Mouse (Mus musculus): ENCODE measurements around the gene Fcrlb. TPM values are rescaled to one million over a fixed set of nuclear protein-coding genes. Genes with fewer than 3 reads are reported as not detected.

Fcrlb gene
- total RNA-seq, 2 experiments from 2014 or later: not detected

DNA sequence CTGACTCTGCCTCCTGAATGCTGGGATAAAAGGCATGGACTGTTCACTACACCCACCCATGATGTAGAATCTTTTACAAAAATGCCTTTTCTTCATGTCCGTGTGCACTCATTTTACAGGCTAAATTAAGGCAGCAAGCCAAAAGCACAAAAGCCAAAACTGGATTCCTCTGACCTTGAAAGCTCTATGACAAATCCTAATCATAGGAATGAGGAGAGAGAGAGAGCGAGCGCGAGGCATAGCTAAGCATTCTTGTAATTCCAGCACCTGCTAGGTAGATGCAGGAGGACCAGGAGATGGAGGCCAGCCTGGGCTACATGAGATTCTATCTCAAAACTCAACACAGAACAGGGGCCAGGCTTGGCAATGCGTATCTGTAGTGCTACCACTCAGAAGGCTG is 35.8 kb downstream of the Fcrlb start:
- no peak for DNase-seq (ENCODE audit: low spot score)
- intact Hi-C loops (cut with DNase I): no loop called here

DNA sequence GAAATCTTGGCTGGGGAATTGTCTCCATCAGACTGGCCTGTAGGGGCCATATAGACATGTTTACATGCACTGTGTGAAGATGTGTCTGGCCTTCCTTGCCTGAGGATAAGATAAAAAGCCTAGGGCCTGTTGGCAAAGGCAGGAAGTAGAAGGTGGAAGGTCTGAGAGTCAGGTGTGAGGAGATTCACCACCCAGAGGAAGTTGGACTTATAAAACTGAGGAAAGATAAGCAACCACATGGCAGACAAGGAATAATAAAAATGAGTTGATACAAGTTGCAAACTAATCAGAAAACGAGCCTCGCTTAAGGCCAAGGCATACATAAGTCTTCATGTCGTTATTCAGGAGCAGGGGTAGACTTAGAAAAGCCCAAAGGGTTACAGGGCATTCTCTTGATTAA is 37.1 kb downstream of the Fcrlb start:
- intact Hi-C loops (cut with DNase I): no loop called here
- DNase-seq (ENCODE audit: low spot score): no peak

DNA sequence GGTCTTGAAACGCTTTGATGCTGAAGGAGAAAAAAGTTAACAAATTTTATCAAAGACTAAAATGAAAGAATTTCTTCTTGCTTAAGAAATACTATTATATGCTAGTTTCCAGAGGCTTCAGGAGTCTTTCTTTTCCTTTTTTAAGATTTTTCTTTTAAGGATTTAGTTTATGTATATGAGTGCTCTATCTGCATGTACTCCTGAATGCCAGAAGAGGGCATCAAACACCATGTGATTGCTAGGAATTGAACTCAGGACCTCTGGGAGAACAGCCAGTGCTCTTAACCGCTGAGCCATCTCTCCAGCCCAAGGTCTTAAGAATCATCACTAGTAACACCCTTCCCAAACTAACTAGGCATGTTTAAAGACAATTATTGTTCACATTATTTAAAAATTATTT is 40.8 kb downstream of the Fcrlb start:
- no peak for DNase-seq (ENCODE audit: low spot score)
- intact Hi-C loops (cut with DNase I): no loop called here

DNA sequence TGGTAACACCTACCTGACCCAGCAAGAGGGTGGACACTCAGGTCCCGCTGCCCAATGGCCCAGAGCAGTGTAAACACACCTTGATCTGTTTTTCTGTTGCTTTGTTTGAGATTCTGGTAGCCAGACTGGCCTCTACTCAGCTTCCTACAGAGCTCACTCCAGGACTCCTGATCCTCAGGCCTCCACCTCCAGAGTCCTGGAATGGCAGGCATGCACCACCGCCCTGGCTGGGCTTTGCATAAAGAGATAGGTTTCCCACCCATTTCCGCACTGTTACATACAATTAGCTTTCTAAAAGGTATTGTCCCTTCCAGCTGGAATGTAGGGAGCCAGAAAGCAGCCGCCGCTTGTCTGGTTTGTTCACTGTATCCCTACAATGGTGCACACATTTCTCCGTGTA is 41.3 kb downstream of the Fcrlb start:
- intact Hi-C loops (cut with DNase I): no loop called here
- DNase-seq (ENCODE audit: low spot score): no peak

DNA sequence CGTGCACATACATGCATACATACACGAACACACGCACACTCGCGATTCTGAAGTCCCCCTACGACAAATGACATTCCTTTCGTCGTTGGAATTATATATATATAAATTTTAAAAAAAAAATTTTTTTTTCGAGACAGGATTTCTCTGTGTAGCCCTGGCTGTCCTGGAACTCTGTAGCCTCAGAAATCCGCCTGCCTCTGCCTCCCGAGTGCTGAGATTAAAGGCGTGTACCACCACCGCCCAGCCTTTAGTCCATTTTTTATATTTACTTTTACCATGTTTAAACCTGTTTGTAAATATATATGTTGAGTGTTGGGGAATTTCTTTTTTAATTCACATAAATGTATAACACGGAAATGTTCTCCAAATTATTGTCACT is 43.8 kb downstream of the Fcrlb start:
- no peak for DNase-seq (ENCODE audit: low spot score)
- intact Hi-C loops (cut with DNase I): loop anchor here (2.0 kb wide), 1 partner anchor 16 kb away; the partner anchor contains the start of genes Dusp12 and Gm26620

DNA sequence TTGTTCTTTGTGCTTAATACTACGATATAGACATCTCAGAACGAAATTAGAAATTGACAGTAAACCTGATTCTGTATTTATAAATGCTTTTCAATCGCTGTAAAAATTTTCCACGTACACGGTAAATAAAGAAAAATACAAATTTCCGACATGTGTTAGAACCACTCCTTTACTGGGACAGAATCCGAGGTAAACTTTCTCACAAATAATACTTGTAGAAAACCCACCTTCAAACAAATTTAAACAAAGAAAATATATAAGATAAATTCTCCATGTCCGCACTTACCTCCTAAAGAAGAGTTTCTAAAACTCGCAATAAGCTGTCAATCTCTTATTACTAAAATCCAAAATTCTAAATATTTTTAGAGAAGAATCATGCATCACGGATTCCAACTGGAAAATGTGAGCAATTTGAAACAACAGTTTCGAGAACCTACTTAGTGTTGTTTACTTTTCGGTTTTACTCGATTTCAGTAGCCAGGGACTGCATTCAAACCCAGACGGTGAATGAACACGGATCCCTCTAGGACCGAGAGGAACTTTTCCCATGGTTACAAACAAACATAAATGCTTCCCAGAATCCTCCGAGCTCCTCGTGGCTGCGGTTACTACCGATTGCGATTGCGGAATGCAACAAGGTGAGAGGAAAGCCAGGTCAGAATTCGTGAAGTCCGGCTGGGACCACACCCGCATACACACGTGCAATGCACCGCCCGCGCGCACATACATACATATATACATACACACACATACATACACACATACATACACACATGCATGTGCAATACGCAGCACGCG is 44.4 kb downstream of the Fcrlb start:
- intact Hi-C loops (cut with DNase I): loop anchor here (2.0 kb wide), 1 partner anchor 16 kb away; the partner anchor contains the start of genes Dusp12 and Gm26620
- DNase-seq (ENCODE audit: low spot score): peak; percentile 26

DNA sequence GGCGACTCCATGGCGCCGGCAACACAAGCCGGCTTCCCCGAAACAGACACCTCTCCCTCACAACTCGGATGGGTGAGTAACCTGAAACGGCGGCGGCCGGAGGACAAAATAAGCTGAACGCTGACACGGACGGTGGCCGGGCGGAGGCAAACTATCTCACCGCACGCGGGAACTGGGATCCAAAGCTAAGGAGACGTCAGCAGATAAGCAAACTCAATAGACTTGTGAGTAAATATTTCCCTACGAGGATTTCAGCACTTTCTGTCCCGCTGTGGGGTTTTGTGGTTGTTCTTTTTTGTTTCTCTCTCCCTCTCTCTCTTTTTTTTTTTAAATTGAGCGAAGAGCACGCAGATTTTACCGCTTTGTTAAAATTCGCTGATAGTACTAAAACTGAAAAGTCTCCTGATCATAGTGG is 45.0 kb downstream of the Fcrlb start, which contains the start of gene Atf6:
Atf6 (minus strand) TSS at position 81 of the 415 bp plus-strand sequence.
- intact Hi-C loops (cut with DNase I): loop anchor here (2.0 kb wide), 1 partner anchor 17 kb away; the partner anchor contains the start of genes Dusp12 and Gm26620
- DNase-seq (ENCODE audit: low spot score): peak; percentile 88

DNA sequence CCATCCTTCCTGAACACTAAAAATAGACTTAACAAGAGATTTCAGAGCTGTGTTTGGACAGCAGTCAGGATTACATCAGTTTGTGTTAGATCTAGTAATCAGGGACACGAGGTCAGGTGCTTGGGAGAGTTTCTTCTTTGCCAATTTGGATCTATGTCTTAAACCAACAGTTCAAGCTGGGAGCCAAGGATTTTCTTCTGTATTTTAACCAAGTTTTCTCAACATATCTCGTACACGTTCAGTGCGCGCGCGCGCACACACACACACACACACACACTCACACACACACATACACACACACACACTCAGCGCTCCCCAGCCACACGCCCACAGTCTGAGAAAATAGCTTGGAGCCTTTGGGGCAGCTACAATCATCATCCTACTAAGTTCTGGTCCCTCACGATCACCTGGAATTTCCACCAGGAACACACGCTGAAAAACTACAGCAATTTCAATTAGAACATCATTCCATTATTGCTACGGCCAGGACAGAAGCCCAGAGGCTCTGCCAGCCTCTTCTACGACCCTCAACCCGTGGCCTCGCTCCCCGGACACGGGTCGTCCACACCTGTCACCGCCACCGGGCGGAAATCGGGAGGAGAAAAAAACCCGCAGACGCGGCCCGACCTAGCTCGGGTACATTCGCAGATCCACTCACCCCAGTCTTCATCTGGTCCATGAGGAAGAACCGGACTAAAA is 45.6 kb downstream of the Fcrlb start:
- no peak for DNase-seq (ENCODE audit: low spot score)
- intact Hi-C loops (cut with DNase I): no loop called here

DNA sequence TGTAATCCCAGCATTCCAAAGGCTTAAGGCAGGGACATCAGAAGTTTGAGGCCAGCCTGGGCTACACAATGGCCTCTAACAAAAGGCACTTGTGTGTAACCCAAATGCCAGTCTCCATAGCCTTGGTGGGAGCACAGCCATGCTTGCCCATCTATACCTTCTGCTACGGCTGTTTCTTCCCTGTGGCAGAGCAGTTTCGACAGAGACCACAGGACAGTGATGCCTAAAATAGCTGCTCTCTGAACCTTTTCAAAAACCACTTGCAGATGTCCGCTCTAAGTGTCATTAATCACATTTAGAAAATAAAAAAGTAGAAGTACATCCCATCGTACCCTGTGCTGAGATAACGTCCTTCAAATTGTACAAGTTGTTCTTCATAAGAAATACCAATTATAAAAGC is 47.3 kb downstream of the Fcrlb start:
- intact Hi-C loops (cut with DNase I): no loop called here
- no peak for DNase-seq (ENCODE audit: low spot score)

DNA sequence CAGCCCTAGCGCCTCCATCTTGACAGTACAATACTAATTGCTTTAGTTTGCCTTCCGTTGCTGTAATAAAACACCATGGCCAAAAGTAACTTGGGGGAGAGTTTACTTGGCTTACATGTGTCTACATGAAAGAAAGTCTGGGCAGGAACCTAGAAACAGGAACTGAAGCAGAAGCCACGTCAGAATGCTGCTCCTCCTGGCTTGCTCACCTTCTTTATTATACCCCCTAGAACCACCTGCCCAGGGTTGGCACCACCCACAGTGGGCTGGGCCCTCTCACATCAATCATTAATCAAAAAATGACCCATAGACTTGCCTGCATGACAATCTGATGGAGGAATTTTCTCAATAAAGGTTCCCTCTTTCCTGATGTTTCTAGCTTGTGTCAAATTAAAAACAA is 48.0 kb downstream of the Fcrlb start:
- intact Hi-C loops (cut with DNase I): no loop called here
- DNase-seq (ENCODE audit: low spot score): no peak

DNA sequence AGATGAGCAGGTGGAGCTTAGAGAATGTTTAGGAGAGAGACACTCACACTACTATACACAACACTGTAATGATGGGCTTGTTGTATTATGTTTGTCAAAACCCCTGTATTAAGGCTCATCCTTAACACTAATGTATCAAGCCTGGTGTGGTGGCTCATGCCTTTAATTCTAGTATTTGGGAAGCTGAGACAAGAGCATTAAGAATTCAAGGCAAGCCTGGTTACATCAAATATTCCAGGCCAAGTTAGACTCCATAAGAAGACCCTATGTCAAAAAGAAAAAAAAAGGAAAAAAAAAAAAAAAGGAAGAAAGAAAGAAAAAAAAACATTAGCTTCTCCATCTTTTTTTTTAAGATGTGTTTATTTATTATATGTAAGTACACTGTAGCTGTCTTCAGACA is 48.5 kb downstream of the Fcrlb start:
- no peak for DNase-seq (ENCODE audit: low spot score)
- intact Hi-C loops (cut with DNase I): no loop called here

DNA sequence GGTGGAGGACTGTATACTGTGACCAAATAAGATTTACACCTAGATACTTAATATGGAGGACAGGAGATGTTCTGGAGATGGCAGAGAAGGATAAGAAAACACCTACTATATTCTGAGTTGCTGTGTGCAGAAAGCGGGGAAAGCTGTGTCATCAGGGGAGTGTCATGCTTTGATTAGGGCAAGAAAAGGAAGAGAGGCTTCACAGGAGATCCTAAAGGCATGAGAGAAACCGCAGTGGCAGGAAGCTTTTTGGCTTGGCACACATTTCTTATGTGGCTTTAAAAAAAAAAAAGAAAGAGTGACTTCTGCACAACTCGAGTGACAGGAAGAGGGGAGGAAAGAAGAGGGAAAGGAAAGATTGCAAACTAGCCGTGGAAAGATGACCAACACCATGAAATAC is 49.7 kb downstream of the Fcrlb start:
- intact Hi-C loops (cut with DNase I): no loop called here
- no peak for DNase-seq (ENCODE audit: low spot score)

DNA sequence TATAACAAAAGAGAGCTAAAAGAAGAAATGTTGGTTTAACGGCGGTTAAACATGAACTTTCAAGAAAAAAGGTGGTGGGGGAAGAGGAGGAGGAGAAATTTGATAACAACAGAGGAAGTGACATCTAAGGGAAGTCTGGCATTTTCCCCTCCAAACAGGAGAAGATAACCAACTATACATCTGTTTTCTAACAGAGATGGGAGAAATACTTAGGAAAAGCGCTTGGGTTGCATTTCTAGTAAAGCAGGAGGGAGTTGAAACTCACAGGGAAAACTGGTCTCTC is 50.4 kb downstream of the Fcrlb start:
- DNase-seq (ENCODE audit: low spot score): no peak
- intact Hi-C loops (cut with DNase I): no loop called here

DNA sequence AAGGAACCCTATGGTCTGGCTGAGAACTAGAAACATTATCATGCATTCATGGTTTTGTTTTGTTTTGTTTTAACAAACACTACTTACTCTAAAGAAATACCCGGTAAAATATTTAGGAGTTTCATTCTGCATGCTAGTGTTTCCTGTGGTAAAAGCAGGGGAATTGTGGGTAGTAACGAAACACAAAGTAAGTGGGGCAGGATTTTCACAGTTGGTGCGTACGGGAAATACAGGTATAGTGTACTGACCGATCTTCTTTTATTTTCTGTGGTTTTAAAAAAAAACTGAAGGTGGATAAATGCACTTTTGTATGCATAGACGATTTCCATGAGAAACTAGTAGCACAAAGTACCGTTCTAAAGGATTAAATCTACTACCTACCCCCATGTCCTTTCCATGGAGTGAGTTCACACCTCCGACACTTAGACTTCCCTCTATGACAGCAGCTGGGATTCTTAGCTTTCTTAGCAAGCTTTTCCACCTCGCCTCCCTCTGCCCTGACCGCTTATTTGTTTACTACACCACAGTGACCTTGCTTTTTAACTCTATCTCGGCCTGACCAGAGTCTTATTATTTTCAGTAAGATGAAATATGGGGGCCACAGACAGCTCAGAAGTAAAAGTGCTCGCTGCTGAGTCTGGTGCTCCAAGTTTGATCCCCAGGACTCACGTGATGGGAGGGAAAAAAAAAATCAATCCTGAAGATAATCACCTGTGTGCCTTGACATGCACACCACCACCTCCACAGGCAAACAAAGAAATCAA is 50.9 kb downstream of the Fcrlb start:
- intact Hi-C loops (cut with DNase I): no loop called here
- DNase-seq (ENCODE audit: low spot score): no peak

DNA sequence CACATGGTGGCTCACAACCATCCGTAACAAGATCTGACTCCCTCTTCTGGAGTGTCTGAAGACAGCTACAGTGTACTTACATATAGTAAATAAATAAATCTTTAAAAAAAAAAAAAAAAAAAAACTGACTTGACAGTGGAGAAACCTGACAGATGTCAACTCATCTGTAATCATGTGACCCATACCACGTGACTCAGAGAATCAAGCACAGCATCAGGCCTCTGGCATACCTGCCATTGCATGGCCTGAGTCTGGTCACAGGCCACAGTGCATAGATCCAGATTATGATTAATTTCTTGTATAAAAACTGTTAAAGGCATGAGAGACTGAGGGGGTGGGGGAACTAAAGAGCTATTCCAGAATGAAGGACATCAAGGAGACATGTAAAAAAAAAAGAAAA is 53.9 kb downstream of the Fcrlb start:
- DNase-seq (ENCODE audit: low spot score): no peak
- intact Hi-C loops (cut with DNase I): no loop called here

DNA sequence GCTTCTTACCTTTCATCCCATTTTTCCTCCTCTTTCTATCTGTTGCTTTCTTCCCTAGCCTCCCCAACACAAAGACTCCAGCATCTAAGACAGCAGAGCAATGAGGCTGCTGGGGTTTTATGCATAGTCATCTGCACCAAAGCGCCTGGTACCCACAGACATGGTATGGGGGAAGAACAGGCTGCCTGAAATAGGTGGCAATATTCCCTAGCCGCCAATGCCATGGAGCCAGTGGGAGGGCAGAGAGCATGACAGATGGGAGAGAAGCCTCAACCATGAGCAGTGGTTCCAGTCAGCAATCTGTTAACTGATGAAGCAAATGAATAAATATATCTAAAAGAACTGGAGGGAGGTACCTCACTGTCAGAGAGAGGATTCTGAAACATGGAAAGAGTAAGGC is 55.4 kb downstream of the Fcrlb start:
- intact Hi-C loops (cut with DNase I): no loop called here
- no peak for DNase-seq (ENCODE audit: low spot score)

Other genes starting within 250 kb of the Fcrlb start
- gene Atf6, start 45.2 kb downstream of the Fcrlb start, total RNA-seq (2021): 10 to 100 TPM; 56.5 to 58.9 TPM
- under 1 TPM; 0.31 to 0.34 TPM for gene Gm26620, start 27.9 kb downstream of the Fcrlb start, total RNA-seq (2021)
- gene Dusp12, start 27.4 kb downstream of the Fcrlb start, total RNA-seq (2021): 1 to 10 TPM; 6.7 to 7.0 TPM
- under 1 TPM; 0.45 to 0.73 TPM for gene Fcrla, start 14.6 kb upstream of the Fcrlb start, total RNA-seq (2021)
- gene Fcgr2b, start 63.6 kb upstream of the Fcrlb start, total RNA-seq (2021): 1 to 10 TPM; 6.9 to 7.1 TPM
- under 1 TPM; 0.34 to 0.52 TPM for gene Fcgr4, start 106.0 kb upstream of the Fcrlb start, total RNA-seq (2021)
- gene Fcgr3, start 152.0 kb upstream of the Fcrlb start, total RNA-seq (2021): 10 to 100 TPM; 12.5 to 15.6 TPM
- 1 to 10 TPM in 1 of 2 experiments, under 1 TPM in 1; 0.34 to 1.1 TPM for gene Cfap126, start 201.0 kb upstream of the Fcrlb start, total RNA-seq (2021)
- 1,000 to 10,000 TPM; 1,121 to 1,186 TPM for gene Sdhc, start 237.7 kb upstream of the Fcrlb start, total RNA-seq (2021)
- 1 to 10 TPM in 1 of 2 experiments, under 1 TPM in 1; 0.29 to 6.7 TPM for gene Mpz, start 237.8 kb upstream of the Fcrlb start, total RNA-seq (2021)